Mouse (Mus musculus) cerebellum, adult 11-12 months (tissue): ENCODE results near the gene Gm14147.
"Not testable (repeated sequence)": the region's sequence is repeated elsewhere in the genome, so short reads cannot be mapped to it uniquely, and the experiment has no call there.

Source experiments
- DNase-seq: peaks from one replicate; pipeline ENCODE4 v3.0.0; 2022

Gene Gm14147

GRCm38 (mm10) chr2:151097945-151098344 is at the start of gene Gm14147:
Gm14147 (plus strand) TSS chr2:151098245.
- not testable (repeated sequence) for DNase-seq

DNA sequence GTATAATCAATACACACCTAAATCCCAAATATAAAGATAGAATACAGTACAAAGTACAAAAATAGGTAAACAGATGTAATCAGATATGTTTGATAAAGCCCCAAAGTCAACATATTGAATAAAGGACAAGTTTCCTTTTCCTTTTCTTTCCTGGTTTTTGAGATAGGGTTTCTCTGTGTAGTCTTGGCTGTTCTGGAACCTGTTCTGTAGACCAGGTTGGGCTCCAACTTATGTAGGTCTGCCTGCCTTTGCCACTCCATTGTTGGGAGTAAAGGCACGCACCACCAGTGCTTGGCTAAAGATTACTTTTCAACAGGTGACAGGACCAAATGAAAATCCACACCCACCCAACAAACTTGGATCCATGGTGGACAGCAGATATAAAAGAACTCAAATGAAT is 41.4 kb upstream of the Gm14147 start:
- DNase-seq, result no peak

DNA sequence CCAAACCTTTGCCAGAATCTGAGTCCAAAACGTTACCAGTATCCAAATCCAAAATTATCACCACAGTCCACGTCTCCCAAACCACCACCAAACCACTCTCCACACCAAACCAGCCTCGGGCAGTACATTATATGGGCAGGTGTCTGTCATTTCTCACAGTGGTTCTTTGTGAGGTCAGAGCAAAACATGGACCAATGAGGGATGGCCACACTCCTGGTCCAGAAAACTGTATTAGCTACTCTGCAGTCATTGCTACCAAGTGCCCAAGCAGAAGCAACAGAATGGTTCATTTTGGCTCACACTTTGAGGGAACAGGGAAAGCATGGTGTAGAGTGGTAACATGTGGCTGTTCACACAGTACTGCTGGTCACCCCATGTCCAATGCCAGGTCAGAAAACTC is 5.8 kb upstream of the Gm14147 start, which contains the start of gene Gm14151:
Gene Gm14151 (minus strand): TSS at position 101 of the 400 bp plus-strand sequence.
- not testable (repeated sequence) for DNase-seq
